Mouse (Mus musculus): ENCODE results near the gene Nectin4.
A peak's percentile ranks its signal among the peaks of the same experiment; 100 is the strongest.

The Nectin4 gene

GRCm38 (mm10) chr1:171412446-171412845 lies 42.5 kb downstream of the Nectin4 start:
- peak; percentile 59 for DNase-seq (ENCODE audit: low spot score)

DNA sequence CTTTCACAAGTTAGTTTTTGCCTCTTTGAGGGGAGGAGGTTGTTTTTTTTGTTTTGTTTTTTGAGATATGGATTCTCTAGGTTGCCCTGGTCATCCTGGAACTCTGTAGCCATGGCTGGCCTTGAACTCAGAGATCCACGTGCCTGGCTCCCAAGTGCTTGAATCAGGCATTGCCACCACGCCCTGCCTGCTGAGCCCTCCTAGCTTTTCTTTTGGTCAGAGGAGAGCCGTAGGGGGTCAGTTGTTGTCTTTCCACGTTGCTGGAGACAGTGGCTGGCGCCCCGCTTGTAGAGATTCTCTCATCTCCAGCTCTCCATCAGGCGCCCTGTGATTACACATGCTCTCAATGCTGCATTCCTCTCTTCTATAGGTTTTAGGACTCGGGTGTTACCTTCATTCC lies 43.7 kb downstream of the Nectin4 start:
- DNase-seq (ENCODE audit: low spot score), result no peak

- no peak for DNase-seq (ENCODE audit: low spot score)
Observed at GRCm38 (mm10) chr1:171418660-171419059, 48.8 kb downstream of the Nectin4 start, which contains the start of gene Tstd1. TSS of gene Tstd1 (plus strand) at chr1:171418872.

DNA sequence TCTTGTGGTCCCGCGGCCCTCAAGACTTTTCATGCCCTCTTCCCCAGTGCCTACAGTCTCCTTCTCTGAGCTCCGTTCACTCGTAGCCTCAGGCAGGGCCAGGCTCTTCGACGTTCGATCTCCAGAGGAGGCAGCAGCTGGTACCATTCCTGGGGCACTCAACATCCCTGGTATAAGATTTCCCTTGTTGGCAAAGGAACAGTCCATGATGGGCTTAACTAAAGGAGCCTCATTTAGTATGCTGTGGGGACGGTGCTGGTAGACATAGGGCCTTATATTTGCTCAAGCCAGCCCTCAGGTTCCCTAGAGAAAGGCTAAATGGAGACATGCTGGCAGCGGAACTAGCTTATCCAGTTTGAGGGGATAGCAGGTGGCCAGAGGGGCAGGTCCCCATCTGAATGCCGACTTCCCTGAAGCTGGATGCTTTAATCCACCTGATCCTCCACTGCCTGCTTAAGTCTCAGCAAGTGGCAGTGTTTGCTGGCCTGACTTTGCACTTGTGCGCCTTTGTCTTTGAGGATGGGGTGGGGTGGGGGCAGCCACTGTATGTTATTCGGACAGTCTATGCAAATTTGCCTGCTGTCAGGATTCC lies 49.5 kb downstream of the Nectin4 start:
- DNase-seq (ENCODE audit: low spot score), result no peak

- no peak for DNase-seq (ENCODE audit: low spot score)
Observed at GRCm38 (mm10) chr1:171419905-171420304, 50.0 kb downstream of the Nectin4 start.

- DNase-seq (ENCODE audit: low spot score), result no peak
Observed at GRCm38 (mm10) chr1:171422504-171423095, 52.7 kb downstream of the Nectin4 start.

DNA sequence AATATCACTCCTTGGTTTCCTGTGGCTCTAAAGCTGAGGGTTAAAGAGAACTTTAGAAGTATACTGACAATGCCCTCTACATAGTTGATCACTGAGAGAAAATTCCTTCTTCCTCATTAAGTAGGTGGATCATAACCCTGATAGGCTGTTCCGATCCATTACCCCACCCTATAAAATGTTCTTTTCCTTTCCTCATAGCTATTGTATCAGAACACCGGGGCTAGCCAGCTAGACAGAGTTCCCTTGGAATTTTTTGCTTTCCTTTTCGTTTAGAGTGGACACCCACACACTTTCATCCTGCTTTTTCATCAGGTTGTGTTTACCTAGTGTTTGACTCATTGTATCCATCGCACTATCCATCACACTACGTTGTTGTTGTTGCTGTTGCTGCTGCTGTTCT lies 54.7 kb downstream of the Nectin4 start:
- no peak for DNase-seq (ENCODE audit: low spot score)

DNA sequence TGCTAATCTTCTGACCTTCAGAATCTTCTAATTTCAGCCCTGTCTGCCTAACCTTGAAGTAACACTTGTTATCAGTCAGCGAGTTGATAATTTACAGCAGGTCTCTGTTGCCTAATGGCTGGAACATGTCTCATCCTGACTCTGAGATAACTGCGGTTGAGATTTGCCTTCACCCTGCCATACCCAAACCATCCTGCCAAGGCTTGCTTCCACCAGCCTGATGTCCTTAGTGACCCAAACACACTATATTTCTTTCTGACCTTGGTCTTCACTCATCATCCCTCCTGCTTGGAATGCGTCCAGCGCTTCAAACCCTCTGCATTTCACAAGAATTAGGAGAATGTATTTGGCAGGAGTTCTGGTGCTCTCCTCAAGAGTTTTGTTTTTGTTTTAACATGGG lies 55.2 kb downstream of the Nectin4 start:
- no peak for DNase-seq (ENCODE audit: low spot score)

DNA sequence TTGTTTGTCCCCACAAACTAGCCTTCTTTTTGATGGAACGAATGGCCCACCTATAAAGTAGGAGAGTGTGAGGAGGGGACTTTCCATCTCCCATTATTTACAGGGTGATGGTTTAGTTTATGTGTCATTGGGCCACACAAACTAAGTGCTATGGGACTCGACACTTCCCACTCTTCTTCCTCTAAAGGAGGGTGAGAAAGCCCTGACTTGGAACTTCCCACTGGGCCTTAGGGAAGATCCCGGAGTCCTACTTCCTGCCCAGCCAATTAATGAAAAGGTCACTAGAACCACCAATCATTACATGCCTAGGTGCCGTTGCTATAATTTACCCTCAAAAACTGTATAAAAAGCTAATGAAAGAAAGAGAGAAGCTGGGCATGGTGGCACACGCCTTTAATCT lies 62.3 kb downstream of the Nectin4 start:
- DNase-seq (ENCODE audit: low spot score), result no peak

GRCm38 (mm10) chr1:171435288-171435814 lies 65.5 kb downstream of the Nectin4 start:
- DNase-seq (ENCODE audit: low spot score), result no peak

DNA sequence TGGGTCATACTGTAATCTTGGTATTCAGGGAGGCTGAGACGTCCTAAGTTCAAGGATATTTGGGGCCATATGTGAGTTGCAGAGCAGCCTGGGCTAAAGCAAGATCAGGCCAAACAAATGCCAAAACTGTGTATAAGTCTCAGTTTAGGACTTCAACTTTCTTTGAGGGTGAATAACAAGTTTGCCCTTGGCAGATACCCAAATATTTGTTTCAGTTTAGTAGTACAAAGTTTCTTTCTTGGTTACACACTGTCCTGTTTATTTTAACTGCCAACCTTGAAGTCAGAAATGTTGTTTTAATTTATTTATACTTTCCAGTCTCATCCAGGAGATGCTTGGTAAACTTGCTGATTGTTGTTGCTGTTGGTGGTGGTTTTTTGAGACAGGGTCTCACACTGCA lies 66.1 kb downstream of the Nectin4 start:
- no peak for DNase-seq (ENCODE audit: low spot score)

GRCm38 (mm10) chr1:171437264-171438013 lies 67.5 kb downstream of the Nectin4 start, which contains the start of gene F11r:
TSS of gene F11r (plus strand) at chr1:171437535.
- peak; percentile 65 for DNase-seq (ENCODE audit: low spot score)

All from retina, embryonic 14.5 days (tissue).